Mouse (Mus musculus) adrenal gland, adult 2 months (tissue): ENCODE results near the gene Pcbp1. TPM values are rescaled to one million over a fixed set of nuclear protein-coding genes. Genes with fewer than 3 reads are reported as not detected.
"Not testable (repeated sequence)": the region's sequence is repeated elsewhere in the genome, so short reads cannot be mapped to it uniquely, and the experiment has no call there.

ENCODE experiments used
- DNase-seq: peaks from one replicate; pipeline ENCODE4 v3.0.0; 2021
- long read RNA-seq: library from polyadenylated mRNA; stranded (forward); transcript quantifications from one replicate; pipeline ENCODE4 v2.0.0, GENCODE M21; 2021
- polyA plus RNA-seq: library from polyadenylated mRNA; depleted of rRNA; stranded (reverse); fragments of >200 nt; gene quantifications from 2 replicates; pipeline ENCODE4 v1.2.3, GENCODE M21; 2012; rRNA removed
- total RNA-seq, 2 experiments: library from RNA; stranded (reverse); gene quantifications; 2 replicates each; pipeline ENCODE4 v1.2.3; 2021

Gene Pcbp1
- total RNA-seq = 100 to 1,000 TPM; 320 to 331 TPM
- polyA plus RNA-seq = 379 and 483 TPM in 2 replicates
- long read RNA-seq, transcript Pcbp1-201 (1 exons, 1,830 nt) = major isoform, 385 of 385 reads
- long read RNA-seq, partial matches to known transcripts = 0 of 385 reads
- long read RNA-seq, other reads (novel, unspliced or antisense) = 0 of 385 reads

- DNase-seq = peak; percentile 98
Measured at GRCm38 (mm10) chr6:86526032-86526960, at the start of gene Pcbp1. Gene Pcbp1, minus strand, starts transcription at chr6:86526321.

- no peak for DNase-seq
Measured at GRCm38 (mm10) chr6:86574495-86574894, 48.4 kb upstream of the Pcbp1 start.

- DNase-seq = no peak
Measured at GRCm38 (mm10) chr6:86570830-86571229, 44.7 kb upstream of the Pcbp1 start.

- DNase-seq = no peak
Measured at GRCm38 (mm10) chr6:86569461-86569820, 43.3 kb upstream of the Pcbp1 start.

GRCm38 (mm10) chr6:86568816-86569460 is 42.8 kb upstream of the Pcbp1 start:
- no peak for DNase-seq

GRCm38 (mm10) chr6:86565782-86566181 is 39.7 kb upstream of the Pcbp1 start:
- DNase-seq = no peak

GRCm38 (mm10) chr6:86557182-86557581 is 31.1 kb upstream of the Pcbp1 start:
- not testable (repeated sequence) for DNase-seq

- no peak for DNase-seq
Measured at GRCm38 (mm10) chr6:86556345-86557058, 30.4 kb upstream of the Pcbp1 start.

GRCm38 (mm10) chr6:86550587-86550986 is 24.5 kb upstream of the Pcbp1 start:
- DNase-seq = no peak

- no peak for DNase-seq
Measured at GRCm38 (mm10) chr6:86547880-86548367, 21.8 kb upstream of the Pcbp1 start.

GRCm38 (mm10) chr6:86547228-86547755 is 21.2 kb upstream of the Pcbp1 start:
- DNase-seq = no peak

- DNase-seq = no peak
Measured at GRCm38 (mm10) chr6:86545236-86545635, 19.1 kb upstream of the Pcbp1 start.

GRCm38 (mm10) chr6:86543869-86544268 is 17.7 kb upstream of the Pcbp1 start:
- DNase-seq = no peak

GRCm38 (mm10) chr6:86543060-86543459 is 16.9 kb upstream of the Pcbp1 start:
- DNase-seq = no peak

GRCm38 (mm10) chr6:86541650-86542049 is 15.5 kb upstream of the Pcbp1 start:
- DNase-seq = no peak

- DNase-seq = no peak
Measured at GRCm38 (mm10) chr6:86528451-86528785, 2.3 kb upstream of the Pcbp1 start.

GRCm38 (mm10) chr6:86527766-86528450 is 1.8 kb upstream of the Pcbp1 start:
- no peak for DNase-seq

GRCm38 (mm10) chr6:86526961-86527740 is 1.0 kb upstream of the Pcbp1 start:
- DNase-seq = peak; percentile 92

- peak; percentile 88 for DNase-seq
Measured at GRCm38 (mm10) chr6:86525646-86526031, 482 bp downstream of the Pcbp1 start.

GRCm38 (mm10) chr6:86524879-86525645 is 1.1 kb downstream of the Pcbp1 start:
- no peak for DNase-seq
